Comparison of ENCODE assay signal across 30 mouse cellular contexts in genomic region chr2:71666927-71667326, GRCm38 (mm10).
A peak's percentile ranks its signal among the peaks of the same experiment; 100 is the strongest.
DNase-seq lines count a peak whose midpoint lies in the region; ATAC-seq and TF ChIP-seq lines count a peak whose summit lies in the region.
"Had no signal": no experiment of that assay in that cellular context is flagged by ENCODE, and none has a peak within 500 bp of the region (broad histone marks: within the 10 kb centered on the region; RNA-seq: fewer than 3 reads in every experiment).

No protein-coding gene starts in this region.

- 49% methylated on average over 2 of the region's 2 CpGs for WGBS in heart, embryonic 15.5 days

- intact Hi-C loops in heart, postnatal 25 days (cut with DNase I) = no loop called here
- intact Hi-C loops in left cerebral cortex, adult 2 months (cut with DNase I) = loop anchor here (2.0 kb wide), 1 partner anchor 42 kb away; no protein-coding TSS in a partner anchor

- peak overlapping the region; percentile 29; the same call in 1 of the 2 replicates for H3K27ac ChIP-seq in heart, embryonic 15.5 days
- H3K27ac ChIP-seq in left cerebral cortex, adult 2 months = peak overlapping the region; percentile 68; the same call in 1 of the 2 replicates
- H3K27ac ChIP-seq: embryonic facial prominence, embryonic 10.5 days; embryonic facial prominence, embryonic 15.5 days; hindbrain, embryonic 10.5 days; hindbrain, embryonic 15.5 days; kidney, embryonic 15.5 days; layer of hippocampus, adult 2 months; liver, embryonic 14.5 days; macrophage; midbrain, embryonic 13.5 days had no signal

- H3K4me3 ChIP-seq in heart, embryonic 15.5 days = no peak overlapping the region
- no peak overlapping the region for H3K4me3 ChIP-seq in left cerebral cortex, adult 2 months
- H3K4me3 ChIP-seq: embryonic facial prominence, embryonic 10.5 days; embryonic facial prominence, embryonic 15.5 days; hindbrain, embryonic 10.5 days; hindbrain, embryonic 15.5 days; kidney, embryonic 15.5 days; layer of hippocampus, adult 2 months; midbrain, embryonic 13.5 days had no signal

- peaks cover 33% of the 10 kb centered on the region for H3K4me1 ChIP-seq in heart, embryonic 15.5 days (replicated peaks)
- H3K4me1 ChIP-seq: embryonic facial prominence, embryonic 10.5 days; hindbrain, embryonic 10.5 days; hindbrain, embryonic 15.5 days; midbrain, embryonic 13.5 days had no signal

- DNase-seq in heart, postnatal 25 days (ENCODE audit: low spot score) = no peak
- DNase-seq in left cerebral cortex, adult 2 months (ENCODE audit: extremely low spot score in 1 of 2, low spot score in 2 of 2) = no peak
- no peak for DNase-seq in left cerebral cortex, adult 11 months (ENCODE audit: low spot score)
- DNase-seq in 3T3-L1 (ENCODE audit: low read depth, low spot score) = peak; percentile 75
- peak; percentile 49 for DNase-seq in fibroblast of lung, adult 2 months (ENCODE audit: low read depth)
- no peak for DNase-seq in retina, postnatal 1 day
- DNase-seq: adrenal gland, postnatal 10 days; cerebellum, adult 8-10 months; cerebellum, postnatal 25 days; gastrocnemius, postnatal 25 days; heart, adult 11 months; kidney, adult 11 months; kidney, postnatal 36 days; left cerebral cortex, postnatal 4 days; liver; lung, adult 2 months; lung, postnatal 10 days had no signal

- no peak for ATAC-seq in heart, embryonic 15.5 days (replicated peaks; ENCODE audit: insufficient number of reproducible peaks, insufficient read depth, low FRiP score, low read depth)
- ATAC-seq: forebrain, embryonic 14.5 days; inflammation-experienced regulatory T-cells, adult 6 months; midbrain, embryonic 13.5 days had no signal

- no peaks in the 10 kb centered on the region for H3K9me3 ChIP-seq in heart, embryonic 15.5 days (replicated peaks)
- H3K9me3 ChIP-seq: embryonic facial prominence, embryonic 10.5 days; embryonic facial prominence, embryonic 15.5 days; hindbrain, embryonic 10.5 days; hindbrain, embryonic 15.5 days; kidney, embryonic 15.5 days; midbrain, embryonic 13.5 days had no signal

- TF ChIP-seq CTCF in left cerebral cortex, adult 2 months (IDR thresholded peaks at IDR 0.05) = no peak

- no peak overlapping the region for H3K4me2 ChIP-seq in heart, embryonic 15.5 days
- H3K4me2 ChIP-seq: embryonic facial prominence, embryonic 15.5 days; hindbrain, embryonic 15.5 days; kidney, embryonic 15.5 days; midbrain, embryonic 13.5 days had no signal

- H3K36me3 ChIP-seq in heart, embryonic 15.5 days = no peaks in the 10 kb centered on the region
- H3K36me3 ChIP-seq: embryonic facial prominence, embryonic 10.5 days; embryonic facial prominence, embryonic 15.5 days; hindbrain, embryonic 10.5 days; hindbrain, embryonic 15.5 days; kidney, embryonic 15.5 days; midbrain, embryonic 13.5 days had no signal

- no peaks in the 10 kb centered on the region for H3K27me3 ChIP-seq in heart, embryonic 15.5 days
- H3K27me3 ChIP-seq: CH12.LX; embryonic facial prominence, embryonic 15.5 days; hindbrain, embryonic 15.5 days; kidney, embryonic 15.5 days; midbrain, embryonic 13.5 days had no signal

- no peak overlapping the region for H3K9ac ChIP-seq in heart, embryonic 15.5 days
- H3K9ac ChIP-seq: embryonic facial prominence, embryonic 15.5 days; hindbrain, embryonic 15.5 days; kidney, embryonic 15.5 days; liver, embryonic 14.5 days; midbrain, embryonic 13.5 days had no signal

Comparison
In these comparisons a context has a peak if more than half of its experiments do, and no peak if none do; other contexts are left out.
1. DNase-seq: peak in 3T3-L1 (single experiment) and fibroblast of lung, adult 2 months (single experiment); none in heart, postnatal 25 days (single experiment), left cerebral cortex, adult 2 months (0 of 2), left cerebral cortex, adult 11 months (single experiment) and retina, postnatal 1 day (single experiment).